Mouse (Mus musculus) heart, postnatal 36 days (tissue): ENCODE measurements around the gene Vps35. TPM values are rescaled to one million over a fixed set of nuclear protein-coding genes. Genes with fewer than 3 reads are reported as not detected.

Experiments used
- DNase-seq, 2 experiments: peaks; one replicate each; pipeline ENCODE4 v3.0.0; 2021 to 2022
- intact Hi-C: fragments of 180-260 bp; cut with DNase I; formaldehyde crosslinking; loops from one replicate; pipeline ENCODE4 v1.15.1; 2025
- total RNA-seq, 2 experiments: library from RNA; stranded (reverse); gene quantifications; 2 replicates each; pipeline ENCODE4 v1.2.3; 2021

Vps35 gene
- total RNA-seq, 2 experiments from 2014 or later: 70.7 to 71.1 TPM

- intact Hi-C loops: no loop called here
- DNase-seq: peak; percentile 7 to 9
Observed at GRCm38 (mm10) chr8:85220992-85221391, 78.6 kb downstream of the Vps35 start.

GRCm38 (mm10) chr8:85220220-85220619, 79.4 kb downstream of the Vps35 start:
- DNase-seq: no peak
- intact Hi-C loops: no loop called here

Other genes starting within 250 kb of the Vps35 start
- gene Fbxw9, start 239.7 kb downstream of the Vps35 start, total RNA-seq: 1 to 10 TPM; 3.4 to 4.3 TPM
- gene Gm5741, start 231.8 kb downstream of the Vps35 start, total RNA-seq: not detected
- gene Dhps, start 228.0 kb downstream of the Vps35 start, total RNA-seq: 10 to 100 TPM; 27.0 to 27.4 TPM
- gene Wdr83os, start 219.1 kb downstream of the Vps35 start, total RNA-seq: 10 to 100 TPM; 37.4 to 42.2 TPM
- gene Wdr83, start 218.5 kb downstream of the Vps35 start, total RNA-seq: 10 to 100 TPM; 33.3 to 34.2 TPM
- 10 to 100 TPM; 31.0 to 31.3 TPM for gene Man2b1, start 216.5 kb downstream of the Vps35 start, total RNA-seq
- gene Zfp791, start 176.7 kb downstream of the Vps35 start, total RNA-seq: 1 to 10 TPM; 2.0 to 2.4 TPM
- gene Cks1brt, start 147.9 kb downstream of the Vps35 start, total RNA-seq: not detected
- not detected for gene Olfr371, start 73.8 kb downstream of the Vps35 start, total RNA-seq
- 1 to 10 TPM; 5.8 to 8.2 TPM for gene Orc6, start 170 bp downstream of the Vps35 start, total RNA-seq
- gene Mylk3, start 86.5 kb upstream of the Vps35 start, total RNA-seq: 100 to 1,000 TPM; 418 to 460 TPM
- 10 to 100 TPM; 19.7 to 20.9 TPM for gene 4921524J17Rik, start 133.0 kb upstream of the Vps35 start, total RNA-seq
- 10 to 100 TPM; 37.8 to 41.5 TPM for gene Gpt2, start 192.8 kb upstream of the Vps35 start, total RNA-seq